35 mouse cellular contexts compared by ENCODE assay signal in the genomic region with DNA sequence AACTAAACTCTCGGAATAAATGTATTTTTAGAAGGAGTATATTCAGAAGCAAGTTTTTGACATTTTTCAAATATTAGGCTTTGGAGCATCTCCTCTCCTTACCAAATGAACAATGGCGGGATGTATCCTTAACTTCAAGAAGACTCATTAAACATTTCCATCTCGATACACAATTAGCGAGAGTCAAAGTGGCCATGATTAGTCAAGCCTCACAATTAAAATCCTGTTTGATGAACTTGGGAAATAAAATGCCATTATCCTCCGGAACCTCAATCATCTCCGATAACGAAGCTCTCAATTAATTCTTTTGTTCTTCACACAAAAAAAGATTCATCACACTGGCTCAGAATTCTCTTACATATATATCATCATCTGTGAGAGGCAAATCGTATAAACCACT.
"Had no signal": no experiment of that assay in that cellular context is flagged by ENCODE, and none has a peak within 500 bp of the region (broad histone marks: within the 10 kb centered on the region; RNA-seq: fewer than 3 reads in every experiment).

No protein-coding gene starts in this region.

- DNase-seq: heart, postnatal 10 days; heart, postnatal 14 days; heart, postnatal 36 days; heart, postnatal 4 days; kidney, adult 11 months; kidney, adult 18-20 months; kidney, adult 2 months; kidney, adult 8-10 months; kidney, adult 9 months; kidney, postnatal 10 days; kidney, postnatal 14 days; kidney, postnatal 25 days; kidney, postnatal 36 days; kidney, postnatal 4 days; layer of hippocampus, adult 9-11 months; layer of hippocampus, postnatal 36 days had no signal

- H3K4me2 ChIP-seq: heart, embryonic 11.5 days; heart, embryonic 12.5 days; heart, embryonic 13.5 days; heart, embryonic 15.5 days; hindbrain, embryonic 12.5 days; hindbrain, embryonic 13.5 days; hindbrain, embryonic 14.5 days; hindbrain, embryonic 15.5 days; intestine, embryonic 15.5 days; kidney, embryonic 15.5 days had no signal

- H3K9ac ChIP-seq: heart, embryonic 12.5 days; heart, embryonic 13.5 days; heart, embryonic 15.5 days; hindbrain, embryonic 12.5 days; hindbrain, embryonic 13.5 days; hindbrain, embryonic 14.5 days; hindbrain, embryonic 15.5 days; intestine, embryonic 15.5 days; kidney, embryonic 15.5 days had no signal

- H3K4me1 ChIP-seq: hindbrain, embryonic 10.5 days; hindbrain, embryonic 12.5 days; hindbrain, embryonic 15.5 days; intestine, embryonic 15.5 days; kidney, embryonic 15.5 days had no signal

- H3K4me3 ChIP-seq: heart, embryonic 10.5 days; heart, embryonic 12.5 days; heart, embryonic 13.5 days; heart, embryonic 15.5 days; hindbrain, embryonic 10.5 days; hindbrain, embryonic 12.5 days; hindbrain, embryonic 13.5 days; hindbrain, embryonic 15.5 days; intestine, embryonic 15.5 days; kidney, embryonic 15.5 days; layer of hippocampus, adult 2 months; left cerebral cortex, adult 2 months had no signal

- H3K27me3 ChIP-seq: heart, embryonic 12.5 days; heart, embryonic 13.5 days; heart, embryonic 15.5 days; hindbrain, embryonic 12.5 days; hindbrain, embryonic 13.5 days; hindbrain, embryonic 15.5 days; intestine, embryonic 15.5 days; kidney, embryonic 15.5 days had no signal

- H3K27ac ChIP-seq: heart, embryonic 10.5 days; heart, embryonic 13.5 days; heart, embryonic 15.5 days; hindbrain, embryonic 10.5 days; hindbrain, embryonic 12.5 days; hindbrain, embryonic 13.5 days; hindbrain, embryonic 14.5 days; hindbrain, embryonic 15.5 days; hindbrain, postnatal 0 days; intestine, embryonic 15.5 days; kidney, embryonic 15.5 days; kidney, postnatal 0 days; layer of hippocampus, adult 2 months; left cerebral cortex, adult 2 months had no signal

- H3K9me3 ChIP-seq: heart, embryonic 10.5 days; heart, embryonic 12.5 days; heart, embryonic 13.5 days; heart, embryonic 15.5 days; hindbrain, embryonic 10.5 days; hindbrain, embryonic 12.5 days; hindbrain, embryonic 13.5 days; hindbrain, embryonic 15.5 days; intestine, embryonic 15.5 days; kidney, embryonic 15.5 days had no signal

- ATAC-seq: hindbrain, postnatal 0 days; inflammation-experienced regulatory T-cells, adult 6 months; intestine, embryonic 15.5 days; intestine, embryonic 16.5 days; intestine, postnatal 0 days had no signal

- H3K36me3 ChIP-seq: heart, embryonic 10.5 days; heart, embryonic 12.5 days; heart, embryonic 13.5 days; heart, embryonic 15.5 days; hindbrain, embryonic 10.5 days; hindbrain, embryonic 12.5 days; hindbrain, embryonic 13.5 days; hindbrain, embryonic 15.5 days; intestine, embryonic 15.5 days; kidney, embryonic 15.5 days had no signal
